Mouse (Mus musculus): Measurements from ENCODE around the gene Tmem125. TPM values are rescaled to one million over a fixed set of nuclear protein-coding genes. Genes with fewer than 3 reads are reported as not detected.

Tmem125 gene
- polyA plus RNA-seq (2012; rRNA removed), result 16.5 and 17.4 TPM in 2 replicates

GRCm38 (mm10) chr4:118543592-118544260 is at the start of gene Tmem125:
Gene Tmem125, minus strand, starts transcription at chr4:118544044.

GRCm38 (mm10) chr4:118526408-118527334 is 17.2 kb downstream of the Tmem125 start, which contains the start of gene 2610528J11Rik:
Gene 2610528J11Rik, plus strand, starts transcription at chr4:118526999.

Other genes starting within 250 kb of the Tmem125 start
- gene Szt2, start 134.8 kb downstream of the Tmem125 start, polyA plus RNA-seq (2012; rRNA removed), result 39.0 and 47.1 TPM in 2 replicates
- gene Med8, start 134.7 kb downstream of the Tmem125 start, polyA plus RNA-seq (2012; rRNA removed), result 22.4 and 28.4 TPM in 2 replicates
- gene Elovl1, start 116.0 kb downstream of the Tmem125 start, polyA plus RNA-seq (2012; rRNA removed), result 195 and 237 TPM in 2 replicates
- 38.7 and 71.9 TPM in 2 replicates for gene Cdc20, start 106.7 kb downstream of the Tmem125 start, polyA plus RNA-seq (2012; rRNA removed)
- 0.09 and 0.16 TPM in 2 replicates for gene Mpl, start 86.5 kb downstream of the Tmem125 start, polyA plus RNA-seq (2012; rRNA removed)
- gene Tie1, start 54.0 kb downstream of the Tmem125 start, polyA plus RNA-seq (2012; rRNA removed), result 62.5 and 72.4 TPM in 2 replicates
- gene 2610528J11Rik, start 17.0 kb downstream of the Tmem125 start, polyA plus RNA-seq (2012; rRNA removed), result 10.5 and 10.7 TPM in 2 replicates
- gene Cfap57, start 76.7 kb upstream of the Tmem125 start, polyA plus RNA-seq (2012; rRNA removed), result 1.4 TPM in 2 replicates
- 23.4 and 28.9 TPM in 2 replicates for gene Ebna1bp2, start 76.8 kb upstream of the Tmem125 start, polyA plus RNA-seq (2012; rRNA removed)
- not detected in 2 replicates for gene Olfr62, start 114.9 kb upstream of the Tmem125 start, polyA plus RNA-seq (2012; rRNA removed)
- gene Olfr1342, start 148.7 kb upstream of the Tmem125 start, polyA plus RNA-seq (2012; rRNA removed), result not detected in 2 replicates
- not detected in 2 replicates for gene Olfr1341, start 159.5 kb upstream of the Tmem125 start, polyA plus RNA-seq (2012; rRNA removed)
- gene Olfr1340, start 176.1 kb upstream of the Tmem125 start, polyA plus RNA-seq (2012; rRNA removed), result not detected in 2 replicates
- gene Olfr1339, start 188.1 kb upstream of the Tmem125 start, polyA plus RNA-seq (2012; rRNA removed), result not detected in 2 replicates
- not detected in 2 replicates for gene Olfr1338, start 214.7 kb upstream of the Tmem125 start, polyA plus RNA-seq (2012; rRNA removed)
- not detected in 2 replicates for gene Olfr1337, start 238.5 kb upstream of the Tmem125 start, polyA plus RNA-seq (2012; rRNA removed)

Data from ovary, adult 2 months (tissue).